Mouse (Mus musculus): ENCODE measurements around the gene Tyk2.

DNA sequence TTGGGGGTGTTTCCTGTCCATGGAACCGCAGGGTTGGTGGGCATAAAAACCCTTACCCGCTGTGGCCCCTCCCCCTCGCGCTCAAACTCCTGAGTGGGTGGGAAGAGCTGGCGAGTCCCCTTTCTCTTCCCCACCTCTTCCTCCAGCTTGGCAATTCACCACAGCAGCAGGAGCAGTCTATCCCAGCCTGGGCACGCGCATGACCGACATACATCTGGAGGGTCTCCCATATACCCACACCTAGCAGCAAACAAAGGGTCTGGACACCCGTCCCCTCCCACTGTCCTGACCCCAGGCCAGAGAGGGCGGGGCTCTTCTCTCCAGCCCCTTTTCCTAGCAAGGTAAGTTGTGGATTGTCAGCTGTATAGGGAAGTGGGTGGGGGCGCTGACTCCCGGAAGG is 22.3 kb upstream of the Tyk2 start:
- TF ChIP-seq MAFK (IDR thresholded peaks at IDR 0.05; ENCODE audit: insufficient read depth, low read depth, low read length), result no peak
- TF ChIP-seq ZC3H11A (IDR thresholded peaks at IDR 0.05; ENCODE audit: borderline replicate concordance, low read depth, low read length), result no peak
- no peak for TF ChIP-seq CHD2 (IDR thresholded peaks at IDR 0.05; ENCODE audit: low read depth, low read length)
- no peak for TF ChIP-seq HCFC1 (IDR thresholded peaks at IDR 0.05; ENCODE audit: borderline replicate concordance, insufficient read depth, low read length)
